Mouse (Mus musculus) splenic B cell, adult 2 months (primary cell): ENCODE measurements around the gene Commd8.

Experiments used
- DNase-seq: peaks from one replicate; pipeline ENCODE4 v3.0.0-alpha.2; 2011; ENCODE audit warnings: low read depth, low spot score
- H3K27me3 ChIP-seq: 2 replicates; pipeline ENCODE4 v1.6.1; 2012; ENCODE audit warnings: mild to moderate bottlenecking, low read length, moderate library complexity, mixed read lengths; ENCODE audit not compliant: control insufficient read depth, poor library complexity, insufficient read depth, severe bottlenecking
- H3K36me3 ChIP-seq: 2 replicates; pipeline ENCODE4 v1.6.1; 2012; ENCODE audit warnings: mild to moderate bottlenecking, low read length, moderate library complexity, mixed read lengths; ENCODE audit not compliant: control insufficient read depth, poor library complexity, insufficient read depth, severe bottlenecking

The Commd8 gene

GRCm38 (mm10) chr5:72167594-72168284, at the start of gene Commd8:
Gene Commd8, minus strand, starts transcription at chr5:72168189.
- H3K36me3 ChIP-seq: no peaks in the 10 kb centered on the region
- no peaks in the 10 kb centered on the region for H3K27me3 ChIP-seq
- DNase-seq: peak; percentile 94

- no peaks in the 10 kb centered on the region for H3K27me3 ChIP-seq
- no peak for DNase-seq
- no peaks in the 10 kb centered on the region; the same call in 1 of the 2 replicates for H3K36me3 ChIP-seq
These were observed 43.8 kb upstream of the Commd8 start for GRCm38 (mm10) chr5:72211741-72212140.

- no peak for DNase-seq
- Histone ChIP-seq H3K27me3 (no peaks in the 10 kb centered on the region), H3K36me3 (no peaks in the 10 kb centered on the region; the same call in 1 of the 2 replicates)
These were observed 42.8 kb upstream of the Commd8 start for GRCm38 (mm10) chr5:72210812-72211139.

GRCm38 (mm10) chr5:72210123-72210811, 42.3 kb upstream of the Commd8 start:
- no peaks in the 10 kb centered on the region for H3K27me3 ChIP-seq
- H3K36me3 ChIP-seq: no peaks in the 10 kb centered on the region; the same call in 1 of the 2 replicates
- DNase-seq: no peak

GRCm38 (mm10) chr5:72208515-72208914, 40.5 kb upstream of the Commd8 start:
- DNase-seq: no peak
- H3K27me3 ChIP-seq: no peaks in the 10 kb centered on the region
- no peaks in the 10 kb centered on the region for H3K36me3 ChIP-seq

- Histone ChIP-seq H3K36me3 (no peaks in the 10 kb centered on the region), H3K27me3 (no peaks in the 10 kb centered on the region)
- DNase-seq: no peak
These were observed 37.3 kb upstream of the Commd8 start for GRCm38 (mm10) chr5:72205271-72205670.

- peak; percentile 40 for DNase-seq
- no peaks in the 10 kb centered on the region for H3K27me3 ChIP-seq
- H3K36me3 ChIP-seq: no peaks in the 10 kb centered on the region
These were observed 36.5 kb upstream of the Commd8 start for GRCm38 (mm10) chr5:72204507-72204906.

GRCm38 (mm10) chr5:72203734-72204073, 35.7 kb upstream of the Commd8 start:
- DNase-seq: no peak
- H3K27me3 ChIP-seq: no peaks in the 10 kb centered on the region
- H3K36me3 ChIP-seq: no peaks in the 10 kb centered on the region

GRCm38 (mm10) chr5:72203028-72203733, 35.2 kb upstream of the Commd8 start:
- no peaks in the 10 kb centered on the region for H3K27me3 ChIP-seq
- DNase-seq: peak; percentile 91
- no peaks in the 10 kb centered on the region for H3K36me3 ChIP-seq

GRCm38 (mm10) chr5:72202016-72202415, 34.0 kb upstream of the Commd8 start:
- peak; percentile 46 for DNase-seq

GRCm38 (mm10) chr5:72201600-72201999, 33.6 kb upstream of the Commd8 start:
- DNase-seq: peak; percentile 48

More at GRCm38 (mm10) chr5:72202016-72202415, 34.0 kb upstream of the Commd8 start:
- no peaks in the 10 kb centered on the region for H3K36me3 ChIP-seq
- H3K27me3 ChIP-seq: no peaks in the 10 kb centered on the region

GRCm38 (mm10) chr5:72195442-72195841, 27.5 kb upstream of the Commd8 start:
- no peak for DNase-seq
- no peaks in the 10 kb centered on the region for H3K36me3 ChIP-seq
- H3K27me3 ChIP-seq: no peaks in the 10 kb centered on the region

More at GRCm38 (mm10) chr5:72201600-72201999, 33.6 kb upstream of the Commd8 start:
- Histone ChIP-seq H3K27me3 (no peaks in the 10 kb centered on the region), H3K36me3 (no peaks in the 10 kb centered on the region)

GRCm38 (mm10) chr5:72191932-72192331, 23.9 kb upstream of the Commd8 start:
- DNase-seq: no peak
- Histone ChIP-seq H3K27me3 (no peaks in the 10 kb centered on the region), H3K36me3 (no peaks in the 10 kb centered on the region)

- H3K27me3 ChIP-seq: no peaks in the 10 kb centered on the region
- no peaks in the 10 kb centered on the region for H3K36me3 ChIP-seq
- DNase-seq: no peak
These were observed 23.2 kb upstream of the Commd8 start for GRCm38 (mm10) chr5:72191154-72191553.

GRCm38 (mm10) chr5:72184437-72185100, 16.6 kb upstream of the Commd8 start:
- no peak for DNase-seq
- H3K36me3 ChIP-seq: no peaks in the 10 kb centered on the region
- H3K27me3 ChIP-seq: no peaks in the 10 kb centered on the region
